Mouse (Mus musculus) lung, adult 2 months (tissue): ENCODE measurements around the gene Spcs2.

Experiments used
- CTCF ChIP-seq: fragments of 200-500 bp; IDR thresholded peaks from 2 replicates; pipeline ENCODE4 v1.5.1; 2011; ENCODE audit warnings: mild to moderate bottlenecking, low read length, control low read depth; ENCODE audit not compliant: insufficient read depth
- POLR2A ChIP-seq: fragments of 200-500 bp; IDR thresholded peaks from 2 replicates; pipeline ENCODE4 v1.6.1; 2011; ENCODE audit warnings: low read depth, mild to moderate bottlenecking, control low read depth, low read length, borderline replicate concordance; ENCODE audit errors: extremely low read depth

DNA sequence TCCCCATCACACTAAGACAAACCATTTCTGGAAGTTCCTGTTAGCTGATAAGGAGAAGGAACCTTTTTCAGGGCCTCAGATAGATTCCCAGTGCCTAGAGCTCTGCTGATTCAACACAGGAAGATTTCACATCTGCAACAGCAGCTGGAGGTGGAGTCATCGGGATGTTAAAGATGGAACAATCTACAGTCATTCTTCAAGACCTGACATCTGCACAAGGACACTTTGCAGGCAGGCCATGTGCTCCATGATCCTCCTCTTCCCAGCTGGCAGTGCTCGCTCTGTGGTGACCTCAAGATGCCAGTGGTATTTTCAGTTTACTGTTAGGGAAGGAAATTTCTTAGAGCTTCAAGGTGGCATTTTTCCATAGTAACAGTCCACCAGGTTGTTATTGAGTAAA lies 29.1 kb upstream of the Spcs2 start:
- TF ChIP-seq POLR2A (no peak), CTCF (no peak)
